Mouse (Mus musculus): ENCODE results near the gene Prkcd. TPM values are rescaled to one million over a fixed set of nuclear protein-coding genes. Genes with fewer than 3 reads are reported as not detected.
A peak's percentile ranks its signal among the peaks of the same experiment; 100 is the strongest.

Gene Prkcd
- polyA plus RNA-seq, 1 experiment from 2014 or later: 35.7 TPM

DNA sequence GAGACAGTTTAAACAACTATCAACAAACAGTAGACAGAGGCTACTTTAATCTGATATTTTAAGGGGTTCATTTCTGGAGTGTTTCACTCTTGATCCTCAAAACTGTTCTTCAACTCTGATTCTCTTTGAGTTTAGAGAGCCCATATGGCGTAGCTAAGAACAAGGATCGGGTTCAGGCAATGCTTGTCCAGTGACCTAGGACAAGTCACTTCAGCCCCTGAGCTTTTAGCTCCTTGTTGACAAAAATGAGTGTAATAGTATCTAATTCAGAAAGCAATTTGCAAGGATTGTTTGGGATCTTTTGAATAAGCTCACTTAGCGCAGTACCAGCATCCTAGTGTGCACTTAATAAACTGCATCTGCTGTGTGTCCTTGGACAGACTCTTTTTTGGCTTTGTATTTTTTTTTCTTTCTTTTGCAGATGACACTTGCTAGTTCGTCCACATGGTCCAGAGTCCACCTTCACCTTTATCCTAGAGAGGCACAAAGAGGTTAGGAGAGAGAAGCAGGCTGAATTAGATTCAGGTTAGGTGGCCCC, 28.8 kb upstream of the Prkcd start:
- Histone ChIP-seq H3K4me2 (ENCODE audit: low read depth, severe bottlenecking) (peak overlapping the region; percentile 77), H3K27me3 (ENCODE audit: control insufficient read depth, insufficient read depth, low read length) (no peaks in the 10 kb centered on the region), H3K9ac (ENCODE audit: low read length) (peak overlapping the region; percentile 99), H3K4me3 (ENCODE audit: low read depth, low read length) (peak overlapping the region; percentile 97), H3K4me1 (ENCODE audit: control insufficient read depth, insufficient read depth, low read length) (peaks cover 8% of the 10 kb centered on the region), H3K27ac (replicated peaks; ENCODE audit: low read depth, low read length) (no peak overlapping the region; the same call in 1 of the 2 replicates), H3K9me3 (ENCODE audit: control insufficient read depth, low read length) (no peaks in the 10 kb centered on the region), H3K36me3 (ENCODE audit: control insufficient read depth, insufficient read depth, low read length) (peaks cover 4% of the 10 kb centered on the region; the same call in 1 of the 2 replicates)
- 46% methylated on average over 4 of the region's 4 CpGs for WGBS
- DNase-seq (ENCODE audit: low spot score): peak; percentile 26
- ATAC-seq (ENCODE audit: insufficient number of reproducible peaks, low FRiP score, low TSS enrichment, low read depth): no peak

DNA sequence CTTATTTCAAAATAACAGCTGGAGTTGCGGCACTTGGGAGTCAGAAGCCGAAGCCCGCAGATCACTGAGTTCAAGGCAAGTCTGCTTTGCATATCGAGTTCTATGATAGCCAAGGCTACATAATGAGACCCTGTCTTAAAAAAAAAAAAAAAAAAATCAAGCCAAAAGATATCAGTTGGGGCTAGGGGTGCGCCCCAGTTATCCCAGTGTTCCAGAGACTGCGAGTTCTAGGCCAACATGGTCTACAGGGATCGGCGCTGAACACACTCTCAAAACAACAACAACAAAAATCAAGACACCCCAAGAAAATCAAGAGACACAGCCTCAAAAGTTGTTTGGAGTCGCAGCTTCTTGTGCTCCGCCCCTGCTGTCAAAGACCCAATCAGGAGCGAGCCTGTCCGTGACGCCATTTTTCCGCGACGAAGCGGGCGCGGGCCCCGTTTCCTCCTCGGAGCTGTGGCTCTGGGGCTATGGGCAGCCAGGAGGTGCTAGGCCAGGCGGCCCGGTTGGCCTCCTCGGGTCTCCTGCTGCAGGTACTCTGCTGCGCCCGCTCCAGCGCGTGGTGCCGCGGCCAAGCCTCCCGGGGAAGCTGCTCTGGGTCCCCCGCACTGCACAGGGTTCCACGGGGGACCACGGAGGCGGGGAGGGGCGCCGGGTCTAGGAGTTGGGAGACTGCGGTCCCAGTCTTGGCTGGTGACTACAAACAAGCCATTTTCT, 28.1 kb upstream of the Prkcd start, which contains the start of gene Rft1:
Gene Rft1 (plus strand): TSS at position 418 of the 717 bp plus-strand sequence.
- Histone ChIP-seq H3K9me3 (ENCODE audit: control insufficient read depth, low read length) (no peaks in the 10 kb centered on the region), H3K9ac (ENCODE audit: low read length) (peak within 1 kb of the TSS; percentile 99), H3K4me2 (ENCODE audit: low read depth, severe bottlenecking) (peak within 1 kb of the TSS; percentile 77), H3K27me3 (ENCODE audit: control insufficient read depth, insufficient read depth, low read length) (no peaks in the 10 kb centered on the region), H3K27ac (replicated peaks; ENCODE audit: low read depth, low read length) (peak within 1 kb of the TSS; percentile 75), H3K4me3 (ENCODE audit: low read depth, low read length) (peak within 1 kb of the TSS; percentile 97), H3K4me1 (ENCODE audit: control insufficient read depth, insufficient read depth, low read length) (peaks cover 8% of the 10 kb centered on the region), H3K36me3 (ENCODE audit: control insufficient read depth, insufficient read depth, low read length) (peaks cover 3% of the 10 kb centered on the region; the same call in 1 of the 2 replicates)
- ATAC-seq (ENCODE audit: insufficient number of reproducible peaks, low FRiP score, low TSS enrichment, low read depth) (peak; percentile 87), DNase-seq (ENCODE audit: low spot score) (peak; percentile 100)
- WGBS: 3% methylated on average over 38 of the region's 38 CpGs

DNA sequence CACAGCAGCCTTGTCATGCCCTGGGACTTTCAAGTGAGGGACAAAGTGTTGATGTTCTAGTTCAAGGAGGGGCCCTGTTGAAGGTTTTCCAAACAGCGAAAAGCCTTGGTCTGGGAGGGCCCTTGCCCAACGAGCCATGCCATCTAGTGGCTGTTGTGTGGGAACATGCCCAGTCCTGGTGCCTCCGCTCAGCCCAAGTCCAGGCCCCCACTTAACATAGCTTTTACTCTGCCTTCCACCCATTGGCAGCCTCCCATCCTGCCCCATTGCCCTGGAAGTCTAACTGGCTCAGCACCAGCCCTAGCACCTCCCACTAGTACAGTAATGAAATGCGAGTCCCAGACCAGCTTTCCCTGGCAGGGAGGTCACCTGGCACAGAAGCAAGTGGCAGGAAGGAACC, 25.0 kb upstream of the Prkcd start:
- H3K9ac ChIP-seq (ENCODE audit: low read length): no peak overlapping the region
- ATAC-seq (ENCODE audit: insufficient number of reproducible peaks, low FRiP score, low TSS enrichment, low read depth): no peak
- no peak for DNase-seq (ENCODE audit: low spot score)

DNA sequence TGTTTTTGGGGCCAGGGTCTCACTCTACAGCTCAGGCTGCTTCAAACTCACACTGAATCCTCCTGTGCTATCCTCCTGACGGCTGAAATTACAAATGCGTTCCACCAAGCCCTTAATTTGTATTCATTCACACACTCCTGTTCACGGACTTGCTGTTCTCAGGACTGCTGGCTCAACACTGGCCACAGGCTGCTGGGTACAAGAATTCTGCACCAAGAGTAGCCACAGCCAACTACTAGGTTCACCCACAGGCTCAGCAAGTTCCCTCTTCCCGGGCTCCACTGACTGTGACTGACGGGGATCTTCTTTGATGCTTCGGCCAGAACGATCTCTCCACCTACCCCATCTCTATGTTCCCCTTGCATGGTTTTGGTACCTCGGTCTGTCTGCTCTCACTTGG, 23.7 kb upstream of the Prkcd start:
- H3K36me3 ChIP-seq (ENCODE audit: control insufficient read depth, insufficient read depth, low read length): no peaks in the 10 kb centered on the region
- no peak for ATAC-seq (ENCODE audit: insufficient number of reproducible peaks, low FRiP score, low TSS enrichment, low read depth)
- no peaks in the 10 kb centered on the region for H3K9me3 ChIP-seq (ENCODE audit: control insufficient read depth, low read length)
- peaks cover 5% of the 10 kb centered on the region for H3K4me1 ChIP-seq (ENCODE audit: control insufficient read depth, insufficient read depth, low read length)
- WGBS: 83% methylated on average over 8 of the region's 8 CpGs
- no peak overlapping the region for H3K4me2 ChIP-seq (ENCODE audit: low read depth, severe bottlenecking)
- DNase-seq (ENCODE audit: low spot score): no peak
- H3K27me3 ChIP-seq (ENCODE audit: control insufficient read depth, insufficient read depth, low read length): no peaks in the 10 kb centered on the region
- no peak overlapping the region for H3K27ac ChIP-seq (replicated peaks; ENCODE audit: low read depth, low read length)
- H3K9ac ChIP-seq (ENCODE audit: low read length): no peak overlapping the region
- no peak overlapping the region for H3K4me3 ChIP-seq (ENCODE audit: low read depth, low read length)

More for the DNA sequence above, 25.0 kb upstream of the Prkcd start:
- H3K36me3 ChIP-seq (ENCODE audit: control insufficient read depth, insufficient read depth, low read length): no peaks in the 10 kb centered on the region
- H3K4me1 ChIP-seq (ENCODE audit: control insufficient read depth, insufficient read depth, low read length): peaks cover 8% of the 10 kb centered on the region
- no peak overlapping the region for H3K4me3 ChIP-seq (ENCODE audit: low read depth, low read length)
- 21% methylated on average over 4 of the region's 4 CpGs for WGBS
- no peaks in the 10 kb centered on the region for H3K9me3 ChIP-seq (ENCODE audit: control insufficient read depth, low read length)
- H3K27ac ChIP-seq (replicated peaks; ENCODE audit: low read depth, low read length): no peak overlapping the region
- no peak overlapping the region for H3K4me2 ChIP-seq (ENCODE audit: low read depth, severe bottlenecking)
- no peaks in the 10 kb centered on the region for H3K27me3 ChIP-seq (ENCODE audit: control insufficient read depth, insufficient read depth, low read length)

DNA sequence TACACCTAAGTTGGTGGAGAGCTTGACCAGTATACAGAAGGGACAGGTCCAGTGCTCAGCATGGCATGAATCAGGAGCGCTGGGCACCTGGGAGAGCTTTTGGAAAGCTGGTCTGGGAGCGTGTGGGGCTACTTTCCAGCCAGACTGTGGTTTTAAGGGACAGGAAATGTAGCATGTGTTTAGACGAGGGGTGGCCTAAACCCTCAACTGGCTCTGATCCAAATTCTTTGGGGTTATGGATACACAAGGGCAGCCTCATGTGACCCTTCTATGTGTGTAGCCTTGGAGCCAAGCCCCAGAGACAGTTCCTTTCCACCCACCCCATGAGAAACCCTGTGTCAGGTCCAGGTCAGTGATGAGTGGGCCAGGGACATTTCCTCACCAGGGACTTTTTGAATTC, 22.5 kb upstream of the Prkcd start:
- H3K9ac ChIP-seq (ENCODE audit: low read length): no peak overlapping the region
- H3K36me3 ChIP-seq (ENCODE audit: control insufficient read depth, insufficient read depth, low read length): no peaks in the 10 kb centered on the region
- H3K27me3 ChIP-seq (ENCODE audit: control insufficient read depth, insufficient read depth, low read length): no peaks in the 10 kb centered on the region
- no peak overlapping the region for H3K4me3 ChIP-seq (ENCODE audit: low read depth, low read length)
- no peak overlapping the region for H3K27ac ChIP-seq (replicated peaks; ENCODE audit: low read depth, low read length)
- no peak for ATAC-seq (ENCODE audit: insufficient number of reproducible peaks, low FRiP score, low TSS enrichment, low read depth)
- no peaks in the 10 kb centered on the region for H3K4me1 ChIP-seq (ENCODE audit: control insufficient read depth, insufficient read depth, low read length)
- WGBS: 65% methylated on average over 3 of the region's 3 CpGs
- no peak overlapping the region for H3K4me2 ChIP-seq (ENCODE audit: low read depth, severe bottlenecking)
- no peaks in the 10 kb centered on the region for H3K9me3 ChIP-seq (ENCODE audit: control insufficient read depth, low read length)
- DNase-seq (ENCODE audit: low spot score): no peak

DNA sequence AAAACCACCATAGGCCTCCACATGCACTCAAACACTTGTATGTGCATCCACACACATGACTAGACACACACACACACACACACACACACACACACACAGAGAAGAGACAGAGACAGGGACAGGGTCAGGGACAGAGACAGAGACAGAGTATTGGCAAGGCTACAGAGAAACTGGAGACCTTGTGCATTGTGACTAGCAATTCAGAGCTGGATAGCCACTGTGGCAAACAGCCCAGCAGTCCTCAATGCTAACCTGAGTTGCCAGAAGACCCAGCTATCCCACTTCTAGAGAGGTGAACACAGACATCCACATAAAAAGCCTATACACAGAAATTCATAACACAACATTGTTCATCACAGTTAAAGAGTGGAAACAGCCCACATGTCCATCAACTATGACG, 20.5 kb upstream of the Prkcd start:
- Histone ChIP-seq H3K36me3 (ENCODE audit: control insufficient read depth, insufficient read depth, low read length) (no peaks in the 10 kb centered on the region), H3K4me2 (ENCODE audit: low read depth, severe bottlenecking) (no peak overlapping the region), H3K4me1 (ENCODE audit: control insufficient read depth, insufficient read depth, low read length) (no peaks in the 10 kb centered on the region), H3K9me3 (ENCODE audit: control insufficient read depth, low read length) (no peaks in the 10 kb centered on the region), H3K27me3 (ENCODE audit: control insufficient read depth, insufficient read depth, low read length) (no peaks in the 10 kb centered on the region), H3K4me3 (ENCODE audit: low read depth, low read length) (no peak overlapping the region), H3K9ac (ENCODE audit: low read length) (no peak overlapping the region), H3K27ac (replicated peaks; ENCODE audit: low read depth, low read length) (no peak overlapping the region)
- ATAC-seq (ENCODE audit: insufficient number of reproducible peaks, low FRiP score, low TSS enrichment, low read depth) (no peak), DNase-seq (ENCODE audit: low spot score) (no peak)
- 74% methylated on average over 1 of the region's 1 CpGs for WGBS

DNA sequence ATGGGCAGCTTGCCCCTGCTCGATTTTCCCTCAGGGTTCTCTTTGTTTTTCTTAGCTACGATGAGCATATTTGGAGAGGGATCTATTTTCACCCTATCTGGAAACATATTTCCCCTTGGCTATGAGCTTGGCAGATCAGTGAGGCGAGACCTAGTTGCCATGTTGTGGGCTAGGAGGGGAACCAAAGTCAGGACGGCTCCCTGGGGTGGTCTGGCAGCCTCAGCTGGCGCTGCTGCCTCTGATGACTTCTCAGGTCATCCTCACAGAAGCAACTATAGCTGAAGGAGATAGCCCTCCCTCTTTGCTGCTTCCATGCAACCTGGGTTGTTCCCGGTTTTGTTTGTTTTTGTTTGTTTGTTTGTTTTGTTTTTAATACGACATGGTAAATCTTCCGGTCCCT, 19.1 kb upstream of the Prkcd start:
- DNase-seq (ENCODE audit: low spot score) (no peak), ATAC-seq (ENCODE audit: insufficient number of reproducible peaks, low FRiP score, low TSS enrichment, low read depth) (no peak)
- Histone ChIP-seq H3K4me3 (ENCODE audit: low read depth, low read length) (no peak overlapping the region), H3K4me2 (ENCODE audit: low read depth, severe bottlenecking) (no peak overlapping the region), H3K9me3 (ENCODE audit: control insufficient read depth, low read length) (no peaks in the 10 kb centered on the region), H3K27me3 (ENCODE audit: control insufficient read depth, insufficient read depth, low read length) (no peaks in the 10 kb centered on the region), H3K4me1 (ENCODE audit: control insufficient read depth, insufficient read depth, low read length) (no peaks in the 10 kb centered on the region), H3K27ac (replicated peaks; ENCODE audit: low read depth, low read length) (no peak overlapping the region), H3K9ac (ENCODE audit: low read length) (no peak overlapping the region), H3K36me3 (ENCODE audit: control insufficient read depth, insufficient read depth, low read length) (no peaks in the 10 kb centered on the region)
- 68% methylated on average over 8 of the region's 8 CpGs for WGBS

DNA sequence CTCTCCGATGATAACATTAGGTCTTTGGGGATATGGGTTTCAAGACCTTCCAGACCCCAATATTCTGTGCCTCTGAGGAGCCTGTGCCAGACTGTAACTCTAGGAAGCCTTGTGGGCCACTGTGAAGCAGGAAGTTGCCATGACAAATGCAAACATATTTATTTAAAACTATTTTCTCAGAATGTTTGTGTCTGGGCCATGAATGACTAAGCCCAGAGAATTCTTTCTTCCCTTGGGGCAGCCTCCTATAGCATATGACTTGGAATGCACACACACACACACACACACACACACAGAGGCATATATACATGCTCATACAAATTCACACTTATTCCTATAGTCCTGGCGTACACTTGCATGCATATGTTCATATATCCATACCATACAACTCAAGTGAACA, 18.0 kb upstream of the Prkcd start:
- no peak for ATAC-seq (ENCODE audit: insufficient number of reproducible peaks, low FRiP score, low TSS enrichment, low read depth)
- WGBS: 91% methylated on average over 2 of the region's 2 CpGs

More for the DNA sequence above, 18.0 kb upstream of the Prkcd start:
- no peaks in the 10 kb centered on the region for H3K27me3 ChIP-seq (ENCODE audit: control insufficient read depth, insufficient read depth, low read length)
- H3K27ac ChIP-seq (replicated peaks; ENCODE audit: low read depth, low read length): no peak overlapping the region
- H3K9ac ChIP-seq (ENCODE audit: low read length): no peak overlapping the region
- no peaks in the 10 kb centered on the region for H3K36me3 ChIP-seq (ENCODE audit: control insufficient read depth, insufficient read depth, low read length)
- H3K4me2 ChIP-seq (ENCODE audit: low read depth, severe bottlenecking): no peak overlapping the region
- H3K9me3 ChIP-seq (ENCODE audit: control insufficient read depth, low read length): no peaks in the 10 kb centered on the region
- no peak overlapping the region for H3K4me3 ChIP-seq (ENCODE audit: low read depth, low read length)
- no peaks in the 10 kb centered on the region for H3K4me1 ChIP-seq (ENCODE audit: control insufficient read depth, insufficient read depth, low read length)
- DNase-seq (ENCODE audit: low spot score): no peak

Data from limb, embryonic 11.5 days (tissue).